Mouse (Mus musculus) intestine, postnatal 0 days (tissue): ENCODE results near the gene Fbxo7. TPM values are rescaled to one million over a fixed set of nuclear protein-coding genes. Genes with fewer than 3 reads are reported as not detected.

ENCODE experiments used
- ATAC-seq: fragments of 200-750 bp; cut with Nextera tagmentation; 2 replicates; pipeline ENCODE4 v1.8.0; 2017; ENCODE audit warnings: mild to moderate bottlenecking, moderate TSS enrichment, moderate library complexity
- H3K27ac ChIP-seq: fragments of 300-500 bp; sonication (generic); 2 replicates; pipeline ENCODE4 v1.5.1; 2014; ENCODE audit warnings: mild to moderate bottlenecking, low read depth, low read length, moderate library complexity
- H3K27me3 ChIP-seq: fragments of 300-500 bp; sonication (generic); replicated peaks from 2 replicates; pipeline ENCODE4 v1.6.1; 2014; ENCODE audit warnings: low read length, mixed read lengths; ENCODE audit not compliant: control insufficient read depth, insufficient read depth
- H3K36me3 ChIP-seq: fragments of 300-500 bp; sonication (generic); 2 replicates; pipeline ENCODE4 v1.6.1; 2014; ENCODE audit warnings: mild to moderate bottlenecking, moderate library complexity; ENCODE audit not compliant: control insufficient read depth, insufficient read depth
- H3K4me1 ChIP-seq: fragments of 300-500 bp; sonication (generic); replicated peaks from 2 replicates; pipeline ENCODE4 v1.6.1; 2014; ENCODE audit warnings: antibody characterized with exemption, low read length, mixed read lengths; ENCODE audit not compliant: control insufficient read depth, insufficient read depth
- H3K4me2 ChIP-seq: fragments of 300-500 bp; sonication (generic); replicated peaks from 2 replicates; pipeline ENCODE4 v1.6.1; 2014; ENCODE audit warnings: low read depth, mild to moderate bottlenecking, moderate library complexity
- H3K4me3 ChIP-seq: fragments of 300-500 bp; sonication (generic); 2 replicates; pipeline ENCODE4 v1.5.1; 2014; ENCODE audit warnings: low read depth, low read length
- H3K9ac ChIP-seq: fragments of 300-500 bp; sonication (generic); 2 replicates; pipeline ENCODE4 v1.6.1; 2014; ENCODE audit warnings: mild to moderate bottlenecking, low read depth, low read length
- H3K9me3 ChIP-seq: fragments of 300-500 bp; sonication (generic); 2 replicates; pipeline ENCODE4 v1.6.1; 2016; ENCODE audit warnings: mixed run types; ENCODE audit not compliant: control insufficient read depth
- CTCF ChIP-seq: sonication (generic); IDR thresholded peaks from 2 replicates; pipeline ENCODE4 v1.5.1; 2016; ENCODE audit warnings: low read depth, mild to moderate bottlenecking, control low read depth, antibody characterized with exemption, moderate library complexity
- WGBS: fragments of 180-500 bp; shearing (Covaris S2); extraction: QIAGEN DNeasy Blood & Tissue Kit; methylation state at CpG from one replicate; pipeline ENCODE4 v1.1.7; 2014; 5-methylcytosine and 5-hydroxymethylcytosine counted together
- polyA plus RNA-seq: library from polyadenylated mRNA; unstranded; fragments of >200 nt; fragmentation: Nextera tagmentation; extraction: Ambion mirVana; gene quantifications from 2 replicates; pipeline ENCODE4 v1.2.1, GENCODE M21; 2015

The Fbxo7 gene
- polyA plus RNA-seq, 1 experiment from 2014 or later: 28.6 TPM

DNA sequence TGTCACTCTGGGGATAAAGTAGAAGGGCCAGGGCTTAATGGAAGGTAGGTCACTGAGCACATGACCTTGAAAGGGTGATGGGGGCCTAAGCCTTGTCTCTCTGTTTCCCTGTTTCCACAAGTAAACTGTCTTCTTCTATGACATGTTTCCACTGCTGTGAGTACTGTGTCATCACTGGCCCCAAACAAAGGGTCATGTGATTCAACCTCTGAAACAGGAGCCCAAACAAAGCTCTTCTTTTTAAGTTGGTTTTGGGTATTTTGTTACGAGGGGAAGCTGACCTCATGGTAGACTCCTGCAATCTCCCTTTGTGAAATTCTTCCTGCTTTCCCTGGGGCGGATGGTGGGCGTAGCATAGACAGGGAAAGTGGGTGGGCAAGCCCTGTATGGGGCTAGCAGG lies 38.5 kb downstream of the Fbxo7 start:
- Histone ChIP-seq H3K36me3 (no peaks in the 10 kb centered on the region; the same call in 1 of the 2 replicates), H3K9ac (no peak overlapping the region), H3K27ac (no peak overlapping the region), H3K9me3 (peaks cover 6% of the 10 kb centered on the region; the same call in 1 of the 2 replicates), H3K4me2 (no peak overlapping the region), H3K27me3 (no peaks in the 10 kb centered on the region), H3K4me1 (peaks cover 3% of the 10 kb centered on the region; the same call in 1 of the 2 replicates), H3K4me3 (no peak overlapping the region)
- no peak for ATAC-seq
- no peak for TF ChIP-seq CTCF
- WGBS: 74% methylated on average over 3 of the region's 3 CpGs

DNA sequence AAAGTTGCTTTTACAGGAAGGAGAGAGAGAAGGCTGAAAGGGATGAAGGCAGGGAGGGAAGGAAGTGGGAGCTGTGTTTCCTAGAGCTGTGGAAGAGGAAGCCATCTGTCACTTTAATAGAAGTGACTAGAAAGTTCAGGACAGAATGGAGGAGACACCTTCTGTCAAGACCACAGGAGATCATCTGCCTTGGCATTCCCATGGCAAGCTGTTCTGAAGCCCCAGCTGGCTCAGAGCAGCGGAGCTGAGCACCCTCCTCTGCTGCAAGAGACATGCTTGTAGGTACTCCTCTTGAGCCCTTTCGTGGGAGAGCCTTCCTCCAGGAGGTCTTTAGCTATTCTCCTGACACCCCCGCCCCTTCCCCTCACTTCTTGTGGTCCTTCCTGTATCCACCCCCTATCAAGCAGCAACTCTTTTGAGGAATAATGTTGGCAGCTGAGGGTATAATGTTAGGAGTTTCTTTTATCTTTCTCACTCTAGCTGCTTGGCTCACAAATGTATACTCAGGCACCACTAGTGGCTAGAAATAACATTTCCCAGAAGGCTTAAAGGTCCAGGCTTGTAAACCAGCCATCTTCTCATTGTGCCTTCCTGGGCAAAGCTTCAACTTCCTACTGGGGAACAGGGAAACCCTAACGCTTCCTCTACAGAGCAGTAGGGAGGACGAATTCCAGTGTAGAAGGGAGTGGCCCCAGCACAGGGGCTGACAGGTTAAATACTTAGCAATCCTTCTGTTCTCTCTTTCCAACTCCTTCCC lies 40.7 kb downstream of the Fbxo7 start:
- Histone ChIP-seq H3K4me1 (peaks cover 2% of the 10 kb centered on the region; the same call in 1 of the 2 replicates), H3K9me3 (peaks cover 6% of the 10 kb centered on the region; the same call in 1 of the 2 replicates), H3K9ac (no peak overlapping the region), H3K4me3 (no peak overlapping the region), H3K4me2 (no peak overlapping the region), H3K36me3 (no peaks in the 10 kb centered on the region), H3K27me3 (no peaks in the 10 kb centered on the region), H3K27ac (no peak overlapping the region)
- ATAC-seq: no peak
- TF ChIP-seq CTCF: no peak
- 55% methylated on average over 5 of the region's 5 CpGs for WGBS

DNA sequence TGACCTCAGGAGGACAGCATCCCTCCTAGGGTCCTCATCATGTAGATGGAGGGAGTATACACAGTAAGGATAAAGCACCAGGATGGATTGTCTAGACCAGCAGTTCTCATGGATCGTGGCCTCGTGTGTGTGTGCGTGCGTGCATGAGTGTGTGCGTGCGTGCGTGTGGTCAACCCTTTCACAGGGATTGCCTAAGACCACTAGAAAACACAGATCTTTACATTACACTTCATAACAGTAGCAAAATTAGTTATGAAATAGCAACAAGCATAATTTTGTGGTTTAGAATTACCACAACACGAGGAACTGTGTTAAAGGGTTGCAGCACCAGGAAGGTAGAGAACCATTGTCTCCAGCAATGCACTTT lies 41.2 kb downstream of the Fbxo7 start:
- peaks cover 6% of the 10 kb centered on the region; the same call in 1 of the 2 replicates for H3K9me3 ChIP-seq
- no peak overlapping the region for H3K9ac ChIP-seq
- no peak overlapping the region for H3K27ac ChIP-seq
- H3K4me3 ChIP-seq: no peak overlapping the region
- H3K4me2 ChIP-seq: no peak overlapping the region
- no peaks in the 10 kb centered on the region for H3K36me3 ChIP-seq
- ATAC-seq: no peak
- H3K27me3 ChIP-seq: no peaks in the 10 kb centered on the region
- no peak for TF ChIP-seq CTCF
- 92% methylated on average over 8 of the region's 8 CpGs for WGBS
- no peaks in the 10 kb centered on the region for H3K4me1 ChIP-seq

DNA sequence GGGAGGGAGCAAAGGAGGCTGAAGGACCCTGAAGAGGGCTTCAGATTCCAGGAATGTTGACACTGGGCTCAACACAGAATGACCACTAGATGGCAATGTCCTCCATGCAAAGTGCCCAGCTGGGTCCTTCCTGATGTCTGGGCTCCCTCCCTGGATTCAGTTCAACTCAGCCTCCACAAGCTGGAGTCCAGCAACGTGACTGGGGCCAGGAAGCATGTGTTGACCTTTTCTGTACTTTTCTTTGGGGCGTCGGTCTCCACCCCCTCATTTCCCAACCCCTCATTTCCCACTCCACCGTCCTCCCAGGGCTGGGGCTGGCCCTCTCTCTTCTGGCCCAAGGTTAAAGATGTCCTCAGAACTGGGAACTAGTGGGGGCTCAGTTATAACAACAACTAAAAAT lies 43.2 kb downstream of the Fbxo7 start:
- no peak overlapping the region for H3K9ac ChIP-seq
- no peaks in the 10 kb centered on the region for H3K36me3 ChIP-seq
- H3K27ac ChIP-seq: no peak overlapping the region
- ATAC-seq: peak; percentile 67
- H3K4me2 ChIP-seq: no peak overlapping the region
- H3K9me3 ChIP-seq: peaks cover 6% of the 10 kb centered on the region; the same call in 1 of the 2 replicates
- TF ChIP-seq CTCF: peak; percentile 98
- WGBS: 10% methylated on average over 4 of the region's 4 CpGs
- no peaks in the 10 kb centered on the region for H3K4me1 ChIP-seq
- no peak overlapping the region for H3K4me3 ChIP-seq
- no peaks in the 10 kb centered on the region for H3K27me3 ChIP-seq

DNA sequence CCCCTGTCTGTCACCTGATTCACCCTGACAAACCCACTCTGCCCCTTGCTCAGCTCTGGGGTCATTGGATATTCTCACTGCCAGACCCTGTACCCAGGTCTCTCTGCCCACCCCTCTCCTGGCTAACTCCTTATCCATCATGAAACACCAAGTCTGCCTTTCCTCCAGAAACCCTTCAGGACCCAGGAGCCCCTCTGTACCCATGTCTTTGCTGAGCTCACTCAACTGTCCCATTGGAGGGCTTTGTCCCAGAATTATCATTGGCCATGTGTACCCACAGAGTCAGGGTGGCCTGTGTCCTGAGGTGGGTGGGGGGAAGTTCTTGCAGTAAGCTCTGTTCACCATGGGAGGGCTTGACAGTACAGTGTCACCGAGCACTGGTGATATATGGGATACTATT lies 43.9 kb downstream of the Fbxo7 start:
- no peaks in the 10 kb centered on the region for H3K4me1 ChIP-seq
- no peak overlapping the region for H3K4me2 ChIP-seq
- peaks cover 6% of the 10 kb centered on the region; the same call in 1 of the 2 replicates for H3K9me3 ChIP-seq
- no peak overlapping the region for H3K4me3 ChIP-seq
- H3K27ac ChIP-seq: no peak overlapping the region
- H3K36me3 ChIP-seq: no peaks in the 10 kb centered on the region
- H3K27me3 ChIP-seq: no peaks in the 10 kb centered on the region
- no peak for ATAC-seq
- H3K9ac ChIP-seq: no peak overlapping the region
- TF ChIP-seq CTCF: no peak
- WGBS: 71% methylated on average over 1 of the region's 1 CpGs

DNA sequence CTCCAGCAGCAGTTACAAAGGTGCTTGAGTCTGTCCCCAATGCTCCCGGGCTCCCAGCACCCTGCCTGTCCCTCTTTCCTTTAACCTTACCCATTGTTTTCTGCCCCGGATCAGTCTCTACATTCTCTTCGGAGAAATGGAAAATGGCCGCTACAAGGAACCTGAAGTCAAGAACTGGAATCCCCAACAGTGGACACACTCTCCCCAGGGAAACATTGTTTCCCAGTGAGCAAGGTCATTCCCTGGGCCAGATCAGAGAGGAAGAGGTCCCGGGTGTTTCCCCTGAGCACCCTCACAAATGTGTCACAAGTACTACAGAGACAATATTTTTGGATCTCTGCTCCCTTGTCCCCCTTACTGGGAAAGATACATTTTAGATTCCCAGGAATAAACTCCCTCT lies 44.9 kb downstream of the Fbxo7 start:
- H3K4me2 ChIP-seq: no peak overlapping the region
- H3K27me3 ChIP-seq: no peaks in the 10 kb centered on the region
- no peak overlapping the region for H3K9ac ChIP-seq
- peaks cover 4% of the 10 kb centered on the region; the same call in 1 of the 2 replicates for H3K9me3 ChIP-seq
- H3K4me1 ChIP-seq: no peaks in the 10 kb centered on the region
- WGBS: 78% methylated on average over 5 of the region's 5 CpGs
- H3K27ac ChIP-seq: no peak overlapping the region
- TF ChIP-seq CTCF: no peak
- no peak for ATAC-seq
- no peak overlapping the region for H3K4me3 ChIP-seq
- H3K36me3 ChIP-seq: no peaks in the 10 kb centered on the region
